Mouse (Mus musculus) T-cell, adult 2 months (primary cell): Measurements from ENCODE around the gene Samd8.
A peak's percentile ranks its signal among the peaks of the same experiment; 100 is the strongest.

Experiments used
- DNase-seq: peaks from one replicate; pipeline ENCODE4 v3.0.0; 2022; ENCODE audit warnings: low spot score

Samd8 gene

GRCm38 (mm10) chr14:21800641-21801040 lies 50.3 kb downstream of the Samd8 start:
- no peak for DNase-seq

- no peak for DNase-seq
Observed at GRCm38 (mm10) chr14:21801624-21802023, 51.3 kb downstream of the Samd8 start.

- no peak for DNase-seq
Observed at GRCm38 (mm10) chr14:21802543-21803206, 52.3 kb downstream of the Samd8 start.

DNA sequence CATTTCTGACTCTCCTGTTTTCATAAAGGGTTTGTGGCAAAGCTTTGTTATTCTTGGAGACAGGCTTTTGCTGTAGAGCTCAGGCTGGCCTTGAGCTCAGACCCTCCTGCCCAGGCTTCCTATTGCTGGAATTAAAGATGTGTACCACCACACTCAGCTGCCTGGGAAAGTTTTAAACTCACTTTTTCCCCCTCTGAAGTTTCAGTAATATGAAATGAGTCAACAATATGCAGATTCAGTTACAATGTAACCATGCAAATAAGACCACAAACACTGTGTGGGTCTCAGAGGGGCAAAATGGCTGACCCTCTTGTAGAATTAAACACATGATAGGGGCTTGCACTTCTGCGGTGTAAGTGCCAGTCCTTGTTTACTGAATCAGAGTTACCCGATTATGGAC lies 55.9 kb downstream of the Samd8 start:
- DNase-seq, result no peak

GRCm38 (mm10) chr14:21806631-21807160 lies 56.4 kb downstream of the Samd8 start:
- DNase-seq, result no peak

DNA sequence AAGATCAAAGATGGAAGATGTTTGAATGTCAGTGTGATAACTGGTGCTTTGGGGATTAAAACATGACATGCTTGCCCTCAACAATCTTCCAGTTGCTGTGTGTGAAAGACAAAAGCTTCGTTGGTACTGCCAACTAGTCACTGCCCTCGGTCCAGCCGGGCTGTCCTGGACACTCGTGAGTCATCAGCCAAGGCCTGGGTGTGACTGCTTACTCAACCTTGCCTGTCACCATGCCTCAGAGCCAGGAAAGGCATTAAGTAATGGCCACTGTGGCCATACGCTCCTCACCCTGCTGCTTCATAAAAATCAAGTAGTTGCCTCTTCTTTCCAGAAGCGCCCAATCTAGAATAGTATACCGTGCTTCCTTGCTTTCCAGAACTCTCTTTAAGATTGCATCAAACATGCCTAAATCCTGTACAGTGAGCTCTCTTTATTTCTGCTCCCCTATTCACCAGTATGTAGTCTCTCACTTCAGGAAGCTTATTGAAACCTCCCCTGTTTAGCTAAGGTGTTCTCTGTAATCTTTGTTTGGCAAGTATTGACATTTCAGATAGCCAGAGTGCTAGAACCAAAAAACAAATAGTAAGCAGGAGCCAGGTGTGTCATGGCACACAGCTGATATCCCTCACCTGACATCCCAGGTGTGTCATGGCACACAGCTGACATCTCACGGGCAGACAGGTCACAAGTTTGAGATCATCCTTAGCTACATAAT lies 58.0 kb downstream of the Samd8 start:
- DNase-seq, result no peak

- DNase-seq, result no peak
Observed at GRCm38 (mm10) chr14:21809418-21809817, 59.1 kb downstream of the Samd8 start.

DNA sequence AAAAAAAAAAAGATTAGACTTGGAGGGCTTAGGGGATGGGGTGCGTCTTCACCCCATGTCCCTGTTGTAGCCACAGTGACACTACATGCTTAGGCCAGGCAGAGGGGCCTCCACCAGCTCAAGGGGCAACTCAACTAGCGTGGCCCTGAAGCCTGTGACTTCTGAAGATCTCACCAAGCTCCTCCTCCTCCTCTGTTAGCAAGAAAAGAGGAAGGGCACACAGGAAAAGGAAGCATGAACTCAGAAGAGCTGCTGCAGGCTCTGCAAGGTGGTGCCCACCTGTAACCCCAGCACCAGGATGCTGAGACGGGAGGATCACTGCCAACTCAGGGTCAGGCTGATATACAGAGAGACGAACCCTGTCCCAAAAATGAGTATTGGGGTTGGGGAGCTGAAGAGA lies 61.0 kb downstream of the Samd8 start:
- no peak for DNase-seq

DNA sequence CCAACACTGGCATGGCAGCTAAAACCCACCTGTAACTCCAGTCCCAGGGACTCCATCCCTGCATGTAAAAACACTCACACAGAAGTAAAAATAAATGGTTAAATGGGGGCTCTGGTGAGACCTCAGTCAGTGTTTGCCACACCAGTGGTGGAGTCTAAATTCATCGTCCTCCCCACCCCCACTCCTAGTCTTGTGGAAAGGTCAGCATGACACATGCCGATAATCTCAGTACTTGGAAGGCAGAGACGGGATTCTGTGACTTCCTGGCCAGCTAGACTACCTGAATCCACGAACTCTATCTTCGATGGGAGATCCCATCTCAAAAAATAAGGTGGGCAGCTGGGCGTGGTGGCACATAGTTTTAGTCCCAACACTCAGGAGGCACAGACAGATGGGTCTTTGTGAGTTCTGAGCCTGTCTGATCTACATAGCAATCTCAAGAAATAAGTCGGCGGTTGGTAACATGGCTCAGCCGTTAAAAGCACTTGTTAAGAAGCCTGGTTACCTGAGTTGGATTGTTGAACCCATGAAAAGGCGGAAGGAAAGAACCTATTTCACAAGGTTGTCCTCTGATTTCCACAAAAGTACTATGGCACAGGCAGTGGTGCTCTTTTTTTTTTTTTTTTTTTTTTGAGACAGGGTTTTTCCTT lies 61.5 kb downstream of the Samd8 start:
- DNase-seq, result no peak

- DNase-seq, result peak; percentile 76
Observed at GRCm38 (mm10) chr14:21812590-21813162, 62.3 kb downstream of the Samd8 start.

DNA sequence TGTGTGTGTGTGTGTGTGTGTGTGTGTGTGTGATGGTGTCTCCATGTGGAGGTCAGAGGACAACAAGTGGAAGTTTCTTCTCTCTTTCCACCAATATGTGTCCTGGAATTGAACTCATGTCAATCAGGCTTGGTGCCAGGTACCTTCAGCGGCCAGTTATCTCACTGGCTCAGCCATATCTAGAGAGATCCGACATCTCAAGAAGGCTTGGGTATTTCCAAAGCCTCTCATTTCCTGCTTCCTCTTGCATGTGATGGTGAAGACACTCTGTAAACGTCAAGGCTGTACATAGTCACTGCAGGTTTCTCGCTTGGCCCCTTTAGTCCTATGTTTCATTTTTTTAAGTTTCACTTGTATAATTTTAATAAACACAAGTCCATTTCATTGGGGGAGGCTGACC lies 62.9 kb downstream of the Samd8 start:
- peak; percentile 6 for DNase-seq

DNA sequence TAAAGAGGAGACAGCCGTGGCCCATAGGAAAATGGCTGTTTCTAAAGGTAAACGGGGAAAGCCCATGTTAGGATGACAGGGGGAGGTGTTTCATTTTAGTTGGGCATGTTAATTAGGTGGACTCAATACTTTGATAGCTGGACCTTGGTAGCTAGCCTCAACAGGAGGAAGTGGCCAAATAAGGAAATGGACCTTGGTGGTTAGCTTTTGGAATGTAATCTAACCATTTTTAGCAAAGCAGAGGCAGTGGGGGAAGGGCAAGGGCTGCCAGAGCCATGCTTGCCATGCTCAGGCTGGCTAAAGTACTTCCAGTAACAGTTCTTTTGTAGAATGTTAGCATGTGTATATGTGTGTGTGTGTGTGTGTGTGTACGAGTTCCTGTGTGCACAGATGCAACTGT lies 63.5 kb downstream of the Samd8 start:
- no peak for DNase-seq

GRCm38 (mm10) chr14:21814606-21815005 lies 64.3 kb downstream of the Samd8 start:
- no peak for DNase-seq

DNA sequence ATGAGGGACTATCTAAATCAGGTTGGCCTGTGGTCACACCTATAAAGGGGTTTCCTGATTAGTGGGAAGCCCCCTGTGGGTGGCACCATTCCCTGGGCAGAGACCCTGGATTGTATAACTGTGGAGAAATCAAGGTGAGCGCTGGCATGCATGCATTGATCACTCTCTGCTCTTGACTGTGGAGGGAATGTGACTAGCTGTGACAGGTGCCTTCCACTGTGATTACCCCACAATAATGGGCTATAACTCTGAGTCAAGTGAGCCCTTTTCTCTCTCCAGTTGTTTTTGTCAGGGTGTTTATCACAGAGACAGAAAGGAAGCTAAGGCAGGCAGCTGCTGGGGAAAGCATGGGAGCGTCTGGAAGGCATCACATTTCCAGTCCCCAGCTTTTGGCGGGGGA lies 65.9 kb downstream of the Samd8 start:
- DNase-seq, result no peak

GRCm38 (mm10) chr14:21817453-21817852 lies 67.1 kb downstream of the Samd8 start:
- no peak for DNase-seq

DNA sequence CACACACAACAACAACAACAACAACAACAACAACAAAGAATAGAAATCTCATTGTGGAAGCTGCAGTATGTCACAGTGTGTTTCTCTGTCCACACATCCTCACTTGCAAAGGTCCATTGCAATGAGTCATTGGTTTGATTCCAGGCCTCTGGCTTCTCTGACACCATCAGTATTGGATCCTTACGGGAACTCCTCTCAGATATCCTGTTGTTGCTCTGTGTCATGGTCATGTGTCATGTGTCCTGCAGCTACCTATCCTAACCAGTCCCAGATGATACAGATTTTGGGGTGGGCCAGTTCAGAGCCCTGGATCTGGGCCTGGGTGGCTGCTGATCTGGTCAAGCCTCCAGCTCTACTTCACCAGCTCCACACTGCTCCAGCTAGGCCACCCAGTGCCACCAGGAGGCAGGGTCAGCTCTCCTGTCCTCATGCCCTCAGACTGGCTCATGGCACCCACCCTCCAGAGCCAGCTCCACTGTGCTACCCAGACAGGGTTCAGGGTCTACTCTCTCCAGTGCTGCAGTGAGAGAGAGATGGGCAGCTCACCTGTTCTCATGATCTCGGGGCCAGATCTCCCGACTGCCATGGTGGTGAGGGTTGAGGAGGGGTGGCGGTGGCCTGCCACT lies 70.7 kb downstream of the Samd8 start:
- no peak for DNase-seq

DNA sequence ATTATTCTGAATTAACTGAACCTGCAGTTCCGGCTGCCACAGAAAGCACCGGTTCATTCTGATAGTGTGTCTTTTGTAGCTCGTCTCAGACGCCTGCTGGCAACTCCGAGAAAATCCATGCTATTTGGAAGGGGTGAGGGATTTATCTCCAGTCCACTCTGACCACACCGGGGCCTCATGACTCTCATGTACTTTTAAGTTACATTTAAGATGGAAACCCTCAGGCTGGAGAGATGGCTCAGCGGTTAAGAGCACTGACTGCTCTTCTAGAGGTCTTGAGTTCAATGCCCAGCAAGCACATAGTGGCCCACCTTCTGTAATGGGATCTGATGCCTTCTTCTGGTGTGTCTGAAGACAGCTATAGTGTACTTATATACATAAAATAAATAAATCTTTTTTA lies 72.0 kb downstream of the Samd8 start:
- DNase-seq, result no peak

DNA sequence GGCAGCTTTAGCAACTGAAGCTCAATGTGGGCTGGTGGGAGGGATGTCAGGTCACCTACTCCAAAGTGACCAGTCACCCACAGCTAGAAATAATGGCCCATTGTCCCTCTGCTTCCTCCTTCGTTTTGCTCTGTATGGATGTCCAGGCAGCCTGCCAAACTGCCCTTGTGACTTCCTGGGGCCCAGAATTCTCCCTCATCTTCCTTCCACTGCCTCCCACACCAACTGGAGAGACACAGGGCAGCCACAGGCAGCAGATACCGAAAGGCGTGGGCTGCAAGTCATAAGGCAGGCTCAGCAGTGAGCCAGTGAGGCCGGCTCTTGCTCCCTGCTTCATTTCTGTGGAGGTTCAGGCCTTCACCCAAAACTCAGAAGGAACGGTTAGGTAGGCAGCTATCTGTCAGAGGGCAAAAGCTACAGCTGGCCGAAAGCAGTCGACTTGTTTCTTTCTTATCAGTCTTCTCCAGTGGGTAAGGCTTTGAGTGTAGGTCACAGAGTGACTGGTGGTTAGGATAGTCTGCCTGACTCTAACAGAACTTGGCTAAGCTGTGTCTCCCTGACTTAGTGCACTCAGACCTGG lies 72.6 kb downstream of the Samd8 start:
- no peak for DNase-seq

GRCm38 (mm10) chr14:21823897-21824296 lies 73.6 kb downstream of the Samd8 start:
- no peak for DNase-seq

GRCm38 (mm10) chr14:21824938-21825337 lies 74.6 kb downstream of the Samd8 start, which contains the start of gene Vdac2:
Vdac2 (plus strand) TSS chr14:21825238.
- no peak for DNase-seq

DNA sequence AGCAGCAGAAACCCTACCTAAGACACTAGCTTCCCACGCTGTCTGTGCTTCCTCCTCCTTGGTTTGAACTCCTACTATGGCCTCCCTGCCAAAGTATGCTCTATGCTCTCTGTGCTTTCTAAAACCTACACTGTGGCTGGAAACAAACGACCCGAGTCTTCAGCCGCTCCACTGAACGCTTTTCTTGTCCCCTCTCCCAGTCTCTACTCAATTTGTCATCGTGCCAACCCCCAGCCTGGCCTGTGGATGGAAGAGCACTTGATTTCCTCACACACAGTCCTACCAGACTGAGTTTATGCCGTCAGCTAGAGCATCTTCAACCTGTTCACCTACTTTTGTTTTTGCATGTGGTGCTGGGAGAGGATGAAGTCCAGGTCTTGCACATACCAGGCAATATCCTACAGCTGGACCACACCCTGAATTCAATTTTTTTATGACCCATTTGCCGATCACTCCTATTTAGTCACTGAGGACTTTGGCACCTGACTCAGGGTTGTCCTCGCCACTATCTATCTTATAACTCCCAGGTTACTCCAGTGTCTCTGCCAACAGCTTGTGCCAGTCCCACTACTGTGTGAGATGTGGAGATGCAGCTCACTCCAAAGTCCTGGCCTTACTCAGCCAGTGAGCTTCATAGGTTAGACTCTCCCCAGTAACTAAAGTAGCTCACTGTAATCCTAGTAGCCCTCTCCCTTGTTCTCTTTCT lies 75.6 kb downstream of the Samd8 start:
- DNase-seq, result no peak
